Mouse (Mus musculus): ENCODE measurements around the gene Dzip1.
A peak's percentile ranks its signal among the peaks of the same experiment; 100 is the strongest.

Gene Dzip1

DNA sequence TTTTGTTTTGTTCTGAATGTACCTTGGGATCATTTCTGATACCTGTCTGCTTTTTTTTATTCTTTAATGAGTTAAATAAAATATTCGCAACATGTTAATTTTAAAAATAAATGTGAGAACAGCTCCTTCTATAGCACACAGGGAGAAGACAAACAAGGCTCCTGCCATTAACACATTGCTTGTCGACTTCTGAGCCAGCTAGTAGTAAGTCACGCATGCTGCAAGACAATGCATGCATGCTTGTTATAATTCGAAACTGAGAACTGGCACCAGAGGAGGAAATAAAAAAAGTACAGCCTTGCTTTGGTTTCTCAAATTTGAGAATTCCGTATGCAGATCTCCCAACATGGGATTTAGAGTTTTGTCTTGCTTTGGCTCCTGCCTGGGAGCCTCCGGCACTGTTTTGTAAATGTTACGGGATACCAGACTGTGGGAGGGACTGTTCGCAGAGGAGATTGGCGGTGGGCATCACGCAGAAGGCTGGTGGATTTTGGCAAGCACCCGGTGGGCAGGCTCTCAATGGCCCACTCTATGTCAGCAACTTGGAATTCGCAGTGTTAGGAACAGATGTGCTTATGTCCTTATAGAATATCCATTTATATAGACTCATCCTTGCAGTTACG, 57.0 kb downstream of the Dzip1 start:
- no peak for DNase-seq

DNA sequence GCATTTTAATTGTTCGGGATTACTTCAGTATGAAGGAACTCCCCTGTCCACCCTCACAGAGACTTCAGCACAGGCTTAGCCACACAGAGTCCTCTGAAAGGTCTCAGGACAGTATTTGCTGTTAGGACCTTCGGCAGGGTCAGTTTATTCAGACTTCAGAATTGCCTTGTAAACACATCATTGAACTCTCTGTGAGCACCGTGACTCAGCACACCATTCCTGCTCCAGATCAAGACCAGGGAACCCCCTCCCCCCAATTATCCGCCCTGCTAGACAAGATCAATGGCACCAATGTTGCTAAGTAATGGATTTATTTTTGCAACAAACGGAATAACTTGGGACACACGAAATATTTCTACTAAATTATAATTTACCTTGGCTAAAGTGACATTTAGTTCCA, 57.9 kb downstream of the Dzip1 start:
- DNase-seq: no peak

DNA sequence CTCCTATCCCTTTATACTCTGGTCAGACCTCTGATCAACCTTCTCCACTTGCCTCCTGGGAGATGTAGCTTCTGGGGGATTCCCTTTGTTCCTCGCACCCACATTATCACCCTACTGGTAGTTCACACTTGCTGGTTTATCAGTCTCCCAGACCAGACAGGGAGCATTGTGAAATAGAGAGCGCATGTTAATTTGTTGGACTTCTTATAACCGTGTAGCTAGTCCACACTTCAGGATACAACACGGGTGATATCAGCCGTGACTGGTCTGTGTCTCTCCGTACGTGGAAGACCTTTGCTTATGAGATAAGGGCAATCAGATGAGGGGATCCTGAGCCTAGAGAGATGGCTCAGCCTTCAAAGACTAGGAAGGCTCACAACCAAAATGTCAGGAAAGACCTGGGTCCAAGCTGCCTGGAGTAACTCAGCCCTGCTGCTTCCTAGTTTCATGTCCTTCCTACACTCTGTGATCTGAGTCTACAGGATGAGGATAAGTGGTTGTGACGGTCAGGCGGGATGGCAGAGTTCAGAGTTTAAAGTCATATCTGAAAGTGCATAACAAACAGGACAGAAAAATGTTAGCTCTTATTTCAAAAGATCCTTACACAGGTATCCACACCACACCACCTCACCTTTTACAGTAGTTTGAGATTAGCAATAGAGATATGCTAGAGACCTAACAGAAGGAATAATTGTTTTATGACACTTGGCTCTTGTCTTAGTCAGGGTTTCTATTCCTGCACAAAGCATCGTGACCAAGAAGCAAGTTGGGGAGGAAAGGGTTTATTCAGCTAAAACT, 59.0 kb downstream of the Dzip1 start:
- DNase-seq: no peak

DNA sequence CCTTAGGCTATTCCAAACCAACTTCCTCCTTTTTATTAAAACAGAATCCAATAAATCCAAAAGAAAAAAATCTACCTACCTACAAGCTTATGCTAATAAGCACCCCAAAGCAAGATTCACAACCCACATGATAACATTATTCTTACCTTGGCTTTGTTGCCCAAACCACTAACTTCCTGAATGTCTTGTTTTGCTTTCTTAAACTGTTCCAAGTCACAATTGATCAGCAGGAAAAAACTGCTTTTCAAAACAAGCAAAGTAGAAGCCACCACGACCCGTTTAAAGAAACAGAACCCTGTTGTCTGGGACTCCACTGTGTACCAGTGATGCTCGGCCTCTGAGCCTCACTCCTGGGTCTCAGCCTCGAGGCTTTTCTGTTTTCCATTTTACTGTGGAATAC, 60.4 kb downstream of the Dzip1 start:
- no peak for DNase-seq

DNA sequence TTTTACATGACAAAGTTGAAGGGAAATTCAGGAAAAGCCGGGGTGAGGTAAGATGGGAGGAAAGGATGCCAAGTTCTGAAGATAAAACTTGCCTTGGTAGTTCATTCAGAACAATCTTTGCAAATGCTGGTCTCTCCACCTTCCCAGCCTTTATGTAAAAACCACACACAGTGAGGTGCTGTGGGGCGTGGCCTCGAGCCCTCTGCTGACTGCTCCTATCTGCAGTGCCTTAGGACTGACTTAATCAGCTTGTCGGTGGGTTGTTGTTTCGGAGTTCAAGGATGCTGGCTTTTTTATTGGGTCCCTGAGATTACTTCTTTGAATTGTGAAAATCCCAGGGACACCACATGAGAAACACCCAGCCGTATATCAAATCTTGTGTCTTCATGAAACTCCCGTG, 63.0 kb downstream of the Dzip1 start:
- DNase-seq: no peak

DNA sequence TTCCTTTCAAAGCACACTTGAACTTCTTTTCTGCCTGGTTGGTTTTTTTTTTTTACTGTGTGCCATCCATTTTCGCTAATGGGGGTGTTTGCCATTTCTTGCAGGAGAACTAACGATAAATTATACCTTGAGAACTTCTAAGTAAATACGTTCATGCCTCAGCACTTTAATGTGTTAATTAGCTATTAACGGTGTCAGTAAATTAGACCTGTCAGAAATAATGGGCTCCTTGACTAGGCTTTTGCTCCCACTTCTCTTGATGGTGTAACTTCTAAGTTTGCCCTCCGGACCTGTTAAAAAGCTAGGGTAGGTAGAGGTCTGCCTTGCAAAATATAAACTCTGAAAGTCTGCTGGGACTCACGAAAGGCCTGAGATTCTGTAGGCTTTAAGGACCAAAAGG, 66.9 kb downstream of the Dzip1 start:
- DNase-seq: no peak

DNA sequence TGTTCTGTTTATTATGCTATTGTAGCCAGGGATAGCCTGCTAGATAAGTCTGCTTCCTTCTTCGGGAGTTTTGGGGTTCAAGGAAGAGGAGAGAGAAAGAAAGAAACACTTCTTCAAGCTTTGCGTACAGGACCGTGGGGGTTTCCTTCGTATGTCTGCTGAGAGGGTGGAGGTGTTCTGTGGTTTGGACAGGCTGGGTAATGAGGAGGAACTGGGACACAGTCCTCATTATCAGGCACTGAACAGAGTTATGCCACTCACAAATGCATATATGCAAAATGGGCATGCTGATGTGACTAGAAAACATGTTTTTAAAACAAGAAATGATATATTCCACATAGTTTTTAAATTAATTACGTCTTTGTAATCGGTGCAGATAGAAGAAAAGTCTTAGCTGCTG, 68.7 kb downstream of the Dzip1 start:
- no peak for DNase-seq

DNA sequence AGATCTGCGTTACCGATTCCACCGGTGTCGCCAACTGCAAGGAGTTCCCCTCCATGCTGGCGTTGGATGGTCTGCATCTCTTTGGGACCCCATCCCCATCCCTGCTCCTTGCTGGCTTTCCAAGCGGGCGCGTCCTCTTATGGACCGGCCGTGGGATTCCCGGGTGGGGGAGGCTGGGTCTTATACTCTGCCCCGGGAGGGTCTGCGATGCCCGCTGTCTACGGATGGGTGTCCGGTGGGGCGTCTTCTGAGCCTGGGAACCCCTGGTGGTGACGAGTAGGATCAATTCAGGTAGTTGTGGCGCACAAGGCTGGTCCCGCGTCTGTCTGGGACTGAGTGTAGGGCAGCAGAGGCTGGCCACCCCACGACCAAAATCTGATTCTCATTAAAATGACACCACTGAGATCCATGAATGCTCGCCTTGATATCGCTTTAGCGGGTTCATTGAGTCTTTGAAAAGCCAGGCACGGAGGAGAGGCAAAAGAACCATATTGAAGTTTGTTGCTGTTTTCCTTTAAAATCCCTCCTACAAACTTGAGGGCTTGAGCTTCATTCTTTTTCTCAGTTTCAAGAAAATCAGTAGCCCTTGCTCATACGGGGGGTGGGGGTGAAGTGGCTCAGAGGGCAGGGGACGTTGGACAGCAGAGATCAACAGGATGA, 70.0 kb downstream of the Dzip1 start:
- no peak for DNase-seq

DNA sequence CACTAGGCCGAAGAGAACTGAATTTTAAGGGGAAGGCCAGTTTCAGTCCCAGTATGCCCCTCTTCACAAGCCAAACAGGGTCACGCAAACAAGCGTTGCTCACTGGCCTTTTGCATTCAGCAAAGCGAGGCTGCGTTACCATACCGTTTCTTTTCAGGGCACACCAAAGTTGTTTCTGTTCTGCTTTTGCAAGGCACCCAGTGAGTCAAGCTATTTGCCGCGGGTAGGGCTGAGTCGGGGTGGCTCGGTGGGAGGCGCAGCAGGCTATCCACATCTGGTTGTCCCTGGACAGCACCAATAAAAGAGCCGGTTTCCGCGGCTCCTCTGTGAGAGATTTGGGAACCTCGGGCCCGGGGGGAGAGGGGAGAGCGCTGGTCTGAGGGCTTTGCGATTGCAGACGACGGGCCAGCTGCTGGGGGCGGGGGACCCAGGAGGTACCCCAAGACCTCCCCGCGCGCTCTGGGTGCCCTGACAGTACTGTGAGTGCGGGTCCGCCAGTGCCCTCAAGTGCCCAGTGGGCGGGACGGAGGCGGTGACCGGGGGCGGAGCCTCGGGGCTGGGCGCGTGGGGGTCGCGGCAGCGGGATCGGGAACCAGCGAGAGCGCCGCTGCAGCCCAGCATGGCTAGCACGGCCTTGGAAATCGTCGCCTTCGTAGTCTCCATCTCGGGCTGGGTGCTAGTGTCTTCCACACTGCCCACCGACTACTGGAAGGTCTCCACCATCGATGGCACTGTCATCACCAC, 70.7 kb downstream of the Dzip1 start:
- peak; percentile 5 for DNase-seq

DNA sequence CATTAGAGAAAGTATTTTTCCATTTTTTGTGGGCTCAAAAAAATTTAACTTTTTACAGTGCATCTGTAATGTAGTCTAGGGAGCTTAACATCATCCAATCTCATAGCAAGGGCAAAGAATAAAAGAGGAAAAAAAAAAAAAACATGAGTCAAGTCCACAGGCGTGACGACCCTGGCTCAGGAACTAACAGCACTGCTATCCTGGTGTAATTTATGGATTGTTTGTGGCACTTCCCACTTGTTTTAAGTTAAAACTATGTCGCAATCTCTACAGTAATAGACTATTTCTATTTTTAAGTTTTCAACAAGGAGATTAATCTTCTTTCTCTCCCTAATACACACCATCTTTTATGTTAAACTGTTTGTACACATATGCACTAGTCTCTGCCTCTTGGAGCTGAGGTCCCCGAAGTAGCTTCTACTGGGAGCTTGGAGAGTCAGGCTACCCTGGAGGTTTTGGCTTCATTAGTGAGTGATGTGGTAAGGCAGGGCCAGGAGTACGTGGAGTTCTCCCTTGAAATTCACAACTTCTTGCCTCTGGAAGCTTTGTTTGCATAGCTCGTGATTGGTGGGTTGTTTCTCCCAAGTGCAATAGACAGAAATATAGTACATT, 73.7 kb downstream of the Dzip1 start:
- no peak for DNase-seq

DNA sequence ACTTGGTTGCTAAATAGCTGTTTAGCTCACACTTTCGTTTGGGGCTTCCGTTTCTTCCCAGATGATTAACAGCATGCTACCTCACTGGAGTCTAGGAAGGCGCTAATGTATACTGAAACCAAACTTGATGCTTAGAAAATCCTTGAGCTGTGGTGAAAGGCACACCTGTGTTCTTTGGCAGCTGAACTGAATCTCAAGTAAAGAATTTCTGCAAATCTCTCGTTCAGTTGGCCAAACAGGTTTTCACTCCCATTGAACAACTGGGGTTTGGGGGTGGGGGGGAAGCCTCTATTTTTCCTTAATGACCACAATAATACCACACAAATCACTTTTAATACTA, 74.6 kb downstream of the Dzip1 start:
- no peak for DNase-seq

DNA sequence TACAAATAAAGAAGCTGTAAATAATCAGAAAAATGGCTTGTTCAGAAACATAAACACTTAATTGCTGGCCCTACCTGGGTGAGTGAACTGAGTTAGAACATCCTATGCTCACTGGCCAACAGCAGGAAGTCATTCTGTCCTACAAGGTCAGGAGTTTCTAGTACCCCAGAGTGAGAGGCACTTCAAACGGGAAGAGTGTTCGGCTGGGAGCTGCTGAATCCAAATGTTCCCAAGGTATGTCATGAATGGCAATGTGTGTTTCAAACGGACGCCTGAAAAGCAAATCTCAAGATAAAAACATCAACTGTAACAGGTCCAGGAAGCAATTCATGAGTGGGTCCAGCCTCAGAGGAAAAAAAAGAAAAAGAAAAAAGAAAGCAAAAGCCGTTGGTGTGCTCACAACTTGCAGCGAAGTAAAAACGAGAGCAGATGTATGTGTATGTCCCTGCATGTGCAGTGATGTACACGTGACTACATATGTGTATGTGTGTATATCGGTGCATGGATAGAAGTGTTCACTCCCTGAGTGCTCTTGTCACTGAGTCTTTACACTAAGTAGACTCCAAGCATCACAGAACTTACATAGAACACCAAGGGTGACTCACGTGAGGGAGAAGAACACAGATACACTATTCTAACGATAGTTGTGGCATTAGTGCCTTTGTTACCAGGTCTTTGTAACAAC, 75.1 kb downstream of the Dzip1 start:
- no peak for DNase-seq

DNA sequence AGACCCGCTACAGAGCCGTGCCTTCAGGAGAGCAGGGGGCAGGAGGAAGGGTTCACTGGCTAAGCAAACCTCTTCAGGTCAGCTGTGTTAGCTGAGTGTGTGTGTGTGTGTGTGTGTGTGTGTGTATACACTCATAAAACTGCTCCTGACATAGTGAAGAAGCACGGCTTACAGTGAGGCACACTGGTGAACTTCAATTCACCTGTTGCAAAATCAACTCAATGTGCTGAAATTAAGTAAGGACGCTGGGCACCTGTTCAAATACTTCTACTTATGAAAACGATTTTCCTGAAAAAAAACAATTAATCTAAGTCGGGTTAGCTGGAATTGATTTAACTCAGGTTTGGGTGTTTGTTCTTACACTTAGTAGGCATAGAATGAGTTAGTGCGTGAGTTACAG, 77.1 kb downstream of the Dzip1 start:
- DNase-seq: no peak

DNA sequence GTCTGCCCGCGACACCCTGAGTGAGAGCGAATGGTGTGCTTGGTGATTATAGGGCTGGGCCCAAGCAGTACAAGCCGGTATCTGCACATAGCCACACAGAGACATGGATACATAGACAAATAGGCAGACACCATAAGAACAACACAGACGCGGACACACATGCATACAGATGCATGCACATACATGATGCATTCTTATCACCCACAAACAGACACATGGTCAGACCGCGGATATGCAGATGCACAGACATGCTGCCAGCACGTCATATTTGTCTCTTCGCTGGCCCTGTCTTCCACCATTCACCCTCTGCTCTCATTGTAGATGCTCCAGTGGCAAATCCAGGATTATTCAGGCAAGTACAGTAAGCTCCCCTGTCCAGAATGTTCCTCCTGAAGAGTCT, 78.4 kb downstream of the Dzip1 start:
- DNase-seq: no peak

DNA sequence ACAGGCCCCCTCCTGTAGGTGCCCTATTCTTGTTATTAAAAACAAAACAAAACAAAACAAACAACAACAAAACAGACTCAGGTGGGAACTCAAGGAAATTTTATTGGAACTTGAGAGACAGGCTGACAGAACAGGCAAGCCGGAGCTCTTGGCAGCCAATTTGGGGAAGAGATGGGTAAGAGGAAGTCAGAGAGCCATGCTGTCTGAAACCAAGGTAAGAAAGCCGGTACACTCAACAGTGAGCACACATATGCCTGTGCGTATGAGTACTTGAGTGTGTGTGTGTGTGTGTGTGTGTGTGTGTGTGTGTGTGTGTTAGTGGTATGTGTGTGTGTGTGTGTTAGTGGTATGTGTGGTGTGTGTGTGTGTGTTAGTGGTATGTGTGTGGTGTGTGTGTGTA, 82.9 kb downstream of the Dzip1 start:
- no peak for DNase-seq

DNA sequence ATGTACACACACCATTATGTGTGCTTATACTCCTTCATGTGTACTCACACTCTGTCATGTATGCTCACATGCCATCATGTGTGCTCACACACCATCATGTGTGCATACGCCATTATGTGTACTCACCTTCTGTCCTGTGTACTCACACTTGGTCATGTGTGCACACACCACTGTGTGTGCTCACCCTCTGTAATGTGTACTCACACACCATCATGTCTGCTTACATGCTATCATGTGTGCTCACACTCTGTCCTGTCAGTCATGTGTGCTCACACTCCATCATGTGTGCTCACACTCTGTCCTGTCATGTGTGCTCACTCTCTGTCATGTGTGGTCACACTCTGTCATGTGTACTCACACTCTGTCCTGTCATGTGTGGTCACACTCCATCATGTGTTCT, 85.2 kb downstream of the Dzip1 start:
- no peak for DNase-seq

DNA sequence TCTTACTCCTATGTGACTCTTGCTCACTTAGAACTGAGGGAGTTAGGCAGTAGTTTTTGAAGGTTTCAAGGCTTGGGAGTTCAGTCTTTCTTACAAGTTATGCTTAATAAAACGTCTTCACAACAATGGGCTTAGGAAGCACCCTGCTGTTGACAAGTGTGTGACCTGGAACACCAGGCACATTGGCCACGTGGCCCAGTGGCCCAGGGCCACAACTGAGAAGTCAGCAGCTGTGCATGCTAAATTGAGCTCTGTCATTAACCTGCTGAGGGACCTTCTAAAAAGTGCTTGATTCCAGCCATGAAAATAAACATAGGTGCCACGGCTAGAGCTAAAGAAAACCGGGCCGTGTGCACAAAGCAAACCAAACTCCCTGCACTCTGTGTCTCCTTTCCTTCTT, 85.8 kb downstream of the Dzip1 start:
- no peak for DNase-seq

DNA sequence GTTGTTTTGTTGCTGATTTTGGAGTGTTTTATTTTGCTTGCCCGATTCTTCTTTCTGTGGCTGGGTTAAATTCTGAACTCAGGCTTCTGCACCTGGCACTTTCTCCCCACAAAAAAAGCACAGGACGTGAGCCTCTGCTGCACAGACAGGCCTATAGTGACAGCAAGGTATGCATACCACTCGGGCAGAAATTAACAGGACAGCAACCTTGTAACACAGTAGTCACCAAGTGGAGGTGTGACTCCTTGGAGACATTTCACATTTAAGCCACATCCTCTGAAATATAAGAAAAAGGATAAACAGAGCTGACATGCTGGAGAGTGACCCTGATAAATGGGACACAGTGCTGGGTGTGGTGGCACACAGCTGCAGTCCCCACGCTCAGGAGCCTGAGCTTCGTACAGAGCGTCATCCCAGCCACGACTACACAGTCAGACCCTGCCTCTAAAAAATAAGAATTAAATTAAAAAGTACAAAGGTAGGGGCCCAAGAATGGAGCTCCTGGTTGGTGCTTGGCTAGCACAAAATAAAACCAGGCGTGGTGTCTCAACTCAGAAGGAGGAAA, 86.6 kb downstream of the Dzip1 start:
- no peak for DNase-seq

DNA sequence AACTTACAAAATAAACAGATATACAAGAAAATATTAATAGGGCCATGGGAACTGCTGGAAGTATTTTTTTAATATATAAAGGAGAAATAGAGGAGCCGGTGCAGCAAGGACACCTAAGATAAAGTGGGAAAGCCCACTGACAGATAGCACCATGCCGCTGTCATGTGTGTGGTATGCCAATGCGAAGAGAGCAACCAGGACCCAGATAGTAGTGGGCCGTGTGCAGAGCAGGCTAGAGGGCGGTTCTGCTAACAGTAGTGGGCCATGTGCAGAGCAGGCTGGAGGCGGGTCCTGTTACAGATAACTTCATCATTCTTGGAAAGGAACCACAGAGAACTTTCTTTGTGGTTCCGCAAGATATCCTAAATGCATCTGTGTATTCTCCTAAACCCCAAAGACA, 88.5 kb downstream of the Dzip1 start:
- no peak for DNase-seq

DNA sequence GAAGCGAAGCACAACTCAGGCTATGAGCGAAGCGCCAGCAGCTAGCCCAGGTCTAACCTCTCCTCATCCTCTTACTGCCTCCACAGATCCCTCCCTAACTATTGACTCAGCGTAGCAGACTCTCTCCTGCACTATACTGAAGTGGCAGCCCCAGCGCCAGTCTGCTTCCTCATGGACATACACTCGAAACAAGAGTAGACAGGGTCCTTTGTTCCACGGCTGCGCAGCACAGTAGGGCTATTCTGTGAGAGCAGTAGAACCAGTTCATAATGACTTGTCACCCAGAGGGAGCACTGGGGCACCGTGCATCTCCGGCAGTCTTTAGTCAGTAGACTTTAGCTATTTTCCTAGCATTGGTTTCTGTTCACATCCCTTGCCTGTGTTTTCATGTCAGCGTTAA, 89.1 kb downstream of the Dzip1 start:
- DNase-seq: no peak

DNA sequence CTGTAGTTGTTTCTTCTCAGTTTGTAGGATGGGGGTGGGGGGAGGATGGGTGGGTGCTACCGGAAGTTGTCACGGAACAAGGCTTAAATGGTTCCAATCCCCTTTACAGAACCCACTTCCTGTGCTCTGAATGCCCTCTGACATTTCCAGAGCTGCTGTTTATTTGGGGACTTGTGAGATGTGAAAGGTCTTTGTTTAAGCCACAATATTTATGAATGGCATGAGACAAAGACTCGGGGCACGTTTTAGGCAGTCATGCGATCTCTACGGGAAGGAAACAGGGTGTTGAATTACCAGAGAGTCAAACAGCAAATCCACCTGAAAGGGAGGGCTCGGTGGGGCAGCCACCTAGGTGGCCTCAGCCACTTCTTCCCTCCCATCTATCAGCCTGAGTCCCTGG, 90.9 kb downstream of the Dzip1 start:
- DNase-seq: no peak

DNA sequence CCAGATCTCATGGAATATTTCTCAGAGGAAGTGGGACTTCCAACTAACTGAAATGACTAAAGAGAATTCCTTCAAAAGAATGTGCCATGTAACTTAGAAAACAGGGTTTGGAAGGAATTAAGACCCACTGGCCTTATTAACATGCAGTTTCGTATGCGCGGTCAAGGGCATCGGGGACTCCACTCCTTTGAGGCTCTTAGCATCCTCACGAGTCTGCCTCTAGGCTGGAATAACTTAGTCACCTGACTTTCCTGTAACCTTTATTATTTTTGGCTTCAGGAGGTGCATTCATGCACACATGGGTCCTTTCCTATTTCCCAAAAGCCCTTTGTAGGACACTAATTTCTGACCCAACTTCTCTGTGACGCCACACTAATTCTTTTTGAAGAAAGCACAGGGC, 92.0 kb downstream of the Dzip1 start:
- DNase-seq: no peak

Measured in cerebellum, adult 8-10 months (tissue).